Mouse (Mus musculus): ENCODE data around the gene Atoh8. TPM values are rescaled to one million over a fixed set of nuclear protein-coding genes. Genes with fewer than 3 reads are reported as not detected.

The Atoh8 gene
- polyA plus RNA-seq, 3 experiments from 2014 or later, result not detected

Other genes starting within 250 kb of the Atoh8 start
- gene St3gal5, start 138.0 kb downstream of the Atoh8 start, polyA plus RNA-seq (2017; shearing (Covaris generic)), result under 1 TPM; 0.73 to 0.91 (median 0.74) TPM
- gene Sftpb, start 69.0 kb upstream of the Atoh8 start, polyA plus RNA-seq (2017; shearing (Covaris generic)), result not detected
- gene Usp39, start 109.6 kb upstream of the Atoh8 start, polyA plus RNA-seq (2017; shearing (Covaris generic)), result 10 to 100 TPM; 16.5 to 26.1 (median 20.8) TPM
- 10 to 100 TPM; 18.2 to 25.5 (median 19.7) TPM for gene 0610030E20Rik, start 111.7 kb upstream of the Atoh8 start, polyA plus RNA-seq (2017; shearing (Covaris generic))
- gene Tmem150a, start 119.9 kb upstream of the Atoh8 start, polyA plus RNA-seq (2017; shearing (Covaris generic)), result 1 to 10 TPM in 1 of 3 experiments, under 1 TPM in 2; 0.57 to 1.1 (median 0.67) TPM
- gene Rnf181, start 131.4 kb upstream of the Atoh8 start, polyA plus RNA-seq (2017; shearing (Covaris generic)), result 100 to 1,000 TPM; 107 to 150 (median 144) TPM
- 10 to 100 TPM; 67.7 to 70.9 (median 69.7) TPM for gene Vamp5, start 144.9 kb upstream of the Atoh8 start, polyA plus RNA-seq (2017; shearing (Covaris generic))
- 100 to 1,000 TPM; 338 to 440 (median 338) TPM for gene Vamp8, start 155.1 kb upstream of the Atoh8 start, polyA plus RNA-seq (2017; shearing (Covaris generic))
- 1 to 10 TPM; 5.6 to 6.5 (median 5.9) TPM for gene Ggcx, start 178.7 kb upstream of the Atoh8 start, polyA plus RNA-seq (2017; shearing (Covaris generic))
- gene Mat2a, start 204.0 kb upstream of the Atoh8 start, polyA plus RNA-seq (2017; shearing (Covaris generic)), result 100 to 1,000 TPM; 217 to 228 (median 219) TPM

Data from inflammation-experienced regulatory T-cells, adult 6 months (primary cell).